Mouse (Mus musculus): ENCODE measurements at regions not wholly inside any gene's neighbourhood (a gene's known extent, or its start where the extent isn't known, plus 50 kb on each side); places are given as distances from the start of the nearest gene placed in this dataset.
A peak's percentile ranks its signal among the peaks of the same experiment; 100 is the strongest.

DNA sequence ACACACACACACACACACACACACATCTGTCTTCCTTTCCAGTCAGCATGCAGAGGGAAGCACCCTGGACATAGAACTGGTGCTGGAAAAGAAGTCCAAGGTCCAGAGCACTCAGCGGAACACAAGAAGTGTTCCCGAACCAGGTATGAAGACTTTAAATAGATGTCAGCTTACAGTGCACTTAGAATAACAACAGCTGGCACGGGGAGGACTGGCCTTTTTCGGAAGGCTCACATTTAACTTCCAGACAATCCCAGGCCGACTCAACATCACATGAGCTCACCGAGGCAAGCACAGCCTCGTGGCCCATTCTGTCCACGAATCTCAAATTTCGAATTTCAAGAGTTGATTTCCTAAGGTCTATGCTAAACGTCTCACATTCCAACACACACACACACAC, 70.9 kb upstream of the Slc25a33 start:
- TF ChIP-seq CTCF (IDR thresholded peaks at IDR 0.05) (no peak), EP300 (IDR thresholded peaks at IDR 0.05) (no peak)
- 45% methylated on average over 10 of the region's 10 CpGs for WGBS
- Histone ChIP-seq H3K4me1 (ENCODE audit: insufficient read depth, low read depth, low read length) (no peaks in the 10 kb centered on the region), H3K4me2 (replicated peaks; ENCODE audit: low read depth, low read length) (no peak overlapping the region), H3K9ac (replicated peaks; ENCODE audit: low read depth) (no peak overlapping the region), H3K4me3 (ENCODE audit: low read depth, low read length) (no peak overlapping the region), H3K36me3 (ENCODE audit: insufficient read depth, low read length) (no peaks in the 10 kb centered on the region), H3K27ac (ENCODE audit: low read length) (no peak overlapping the region), H3K27me3 (replicated peaks; ENCODE audit: insufficient read depth, low read length) (no peaks in the 10 kb centered on the region), H3K9me3 (ENCODE audit: low read length) (no peaks in the 10 kb centered on the region)
- DNase-seq (ENCODE audit: low spot score), result no peak
- 0 out of 2 replicates have a peak, but pooled peaks have one; percentile 6 for ATAC-seq

DNA sequence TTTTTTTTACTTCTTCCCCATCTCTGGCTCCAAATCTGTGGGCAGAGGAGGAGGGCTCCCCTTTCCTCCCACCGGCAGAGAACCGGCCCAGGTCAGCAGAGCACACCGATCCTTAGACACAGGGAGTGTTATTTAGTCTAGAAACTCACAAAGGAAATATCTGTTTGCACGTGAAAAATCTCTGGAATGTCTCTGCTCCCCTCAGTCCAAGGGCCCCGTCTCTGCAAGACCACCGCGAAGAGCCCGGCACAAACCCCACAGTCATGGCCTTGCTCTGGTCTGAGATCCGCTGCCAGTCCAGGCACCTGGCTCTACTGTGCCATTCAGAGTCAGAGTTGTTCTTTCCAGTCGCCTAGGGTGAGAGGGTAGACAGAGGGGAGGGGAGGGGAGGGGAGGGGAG, 69.7 kb upstream of the Slc25a33 start:
- Histone ChIP-seq H3K9me3 (ENCODE audit: low read length) (no peaks in the 10 kb centered on the region), H3K27me3 (replicated peaks; ENCODE audit: insufficient read depth, low read length) (no peaks in the 10 kb centered on the region), H3K4me3 (ENCODE audit: low read depth, low read length) (no peak overlapping the region), H3K4me2 (replicated peaks; ENCODE audit: low read depth, low read length) (no peak overlapping the region), H3K27ac (ENCODE audit: low read length) (no peak overlapping the region), H3K9ac (replicated peaks; ENCODE audit: low read depth) (no peak overlapping the region), H3K4me1 (ENCODE audit: insufficient read depth, low read depth, low read length) (no peaks in the 10 kb centered on the region), H3K36me3 (ENCODE audit: insufficient read depth, low read length) (no peaks in the 10 kb centered on the region)
- 21% methylated on average over 10 of the region's 10 CpGs for WGBS
- ATAC-seq (no peak), DNase-seq (ENCODE audit: low spot score) (no peak)
- no peak for TF ChIP-seq EP300 (IDR thresholded peaks at IDR 0.05)
- no peak for TF ChIP-seq CTCF (IDR thresholded peaks at IDR 0.05)

DNA sequence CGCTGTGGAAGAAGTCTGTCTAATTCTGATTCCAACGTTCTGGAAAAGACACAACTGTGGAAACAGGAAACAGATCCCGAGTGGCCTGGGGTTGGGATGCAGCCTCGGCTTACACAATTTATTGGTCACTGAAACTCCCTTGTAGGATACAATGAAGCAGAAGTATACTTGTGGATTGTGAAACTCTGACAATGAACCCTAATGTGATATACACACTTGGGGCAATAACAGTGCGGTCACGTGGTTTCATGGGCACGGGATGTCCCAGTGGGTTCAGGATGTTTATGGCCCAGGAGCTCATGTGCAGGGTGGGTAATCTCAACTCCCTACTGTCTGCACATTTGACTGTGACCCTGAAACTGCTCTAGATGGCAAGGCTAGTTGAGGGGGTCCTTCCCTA, 68.8 kb upstream of the Slc25a33 start:
- Histone ChIP-seq H3K9ac (replicated peaks; ENCODE audit: low read depth) (no peak overlapping the region), H3K36me3 (ENCODE audit: insufficient read depth, low read length) (no peaks in the 10 kb centered on the region), H3K4me3 (ENCODE audit: low read depth, low read length) (no peak overlapping the region), H3K4me1 (ENCODE audit: insufficient read depth, low read depth, low read length) (no peaks in the 10 kb centered on the region), H3K4me2 (replicated peaks; ENCODE audit: low read depth, low read length) (no peak overlapping the region), H3K27ac (ENCODE audit: low read length) (no peak overlapping the region), H3K9me3 (ENCODE audit: low read length) (no peaks in the 10 kb centered on the region), H3K27me3 (replicated peaks; ENCODE audit: insufficient read depth, low read length) (no peaks in the 10 kb centered on the region)
- DNase-seq (ENCODE audit: low spot score) (peak; percentile 40), ATAC-seq (no peak)
- WGBS, result 73% methylated on average over 7 of the region's 7 CpGs
- TF ChIP-seq EP300 (IDR thresholded peaks at IDR 0.05) (peak; percentile 76), CTCF (IDR thresholded peaks at IDR 0.05) (no peak)

DNA sequence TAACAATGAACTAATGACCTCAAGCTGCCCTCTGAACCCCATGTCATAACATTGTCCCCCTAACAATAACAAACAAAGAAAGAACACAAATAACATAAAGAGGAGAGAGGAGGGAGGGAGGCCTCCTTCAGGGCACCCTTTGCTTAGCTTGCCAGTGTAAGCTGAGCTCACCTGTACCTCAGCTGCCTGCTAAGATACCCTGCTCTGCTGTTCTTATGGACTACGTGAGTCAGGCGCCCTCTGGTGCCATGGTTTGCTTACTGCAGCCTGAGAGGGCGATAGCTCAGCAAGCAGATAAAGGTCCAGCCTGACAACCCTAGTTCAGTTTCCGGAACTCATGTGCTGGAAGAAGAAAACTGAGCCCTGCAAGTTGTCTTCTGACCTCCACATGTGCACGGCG, 67.8 kb upstream of the Slc25a33 start:
- 70% methylated on average over 6 of the region's 6 CpGs for WGBS
- TF ChIP-seq CTCF (IDR thresholded peaks at IDR 0.05) (peak; percentile 85), EP300 (IDR thresholded peaks at IDR 0.05) (no peak)

DNA sequence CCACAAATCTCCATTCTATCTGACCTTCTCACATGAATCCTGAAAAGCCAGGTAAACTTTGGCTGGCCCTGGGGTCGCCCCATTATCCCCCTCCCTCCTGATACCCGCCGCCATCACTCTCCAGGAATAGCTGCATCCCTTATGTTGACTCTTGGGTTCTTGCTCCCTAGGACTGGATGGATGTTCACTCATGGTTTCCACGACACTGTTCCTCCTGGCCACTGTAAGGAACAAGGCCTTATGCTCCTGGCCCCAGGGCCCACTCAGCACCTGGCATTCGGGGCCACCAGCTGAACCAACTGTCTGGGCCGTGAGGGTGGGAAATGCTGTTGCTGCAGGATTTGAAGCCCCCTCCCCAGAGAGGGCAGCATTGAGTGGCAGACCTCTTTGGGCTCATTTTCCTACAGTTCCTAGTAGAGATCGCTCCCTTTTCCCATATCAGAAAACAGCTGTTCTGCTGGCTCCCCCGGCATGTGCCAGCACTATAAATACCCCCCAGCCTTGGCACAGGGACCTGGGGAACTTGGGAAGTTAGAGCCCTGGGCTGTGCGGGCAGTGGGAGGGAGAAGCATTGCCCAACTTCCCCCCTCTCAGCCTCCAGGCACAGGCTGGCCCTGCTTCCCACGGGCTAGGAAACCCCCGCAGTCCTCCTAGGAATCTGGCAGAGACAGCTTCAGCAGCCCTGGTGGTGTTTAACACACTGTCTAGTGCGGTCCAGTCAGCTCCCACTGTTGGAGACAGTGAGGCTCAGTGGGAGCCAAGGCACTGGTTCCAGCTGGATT, 66.6 kb upstream of the Slc25a33 start:
- no peak overlapping the region for H3K9ac ChIP-seq (replicated peaks; ENCODE audit: low read depth)
- WGBS, result 63% methylated on average over 12 of the region's 12 CpGs
- no peak overlapping the region for H3K4me2 ChIP-seq (replicated peaks; ENCODE audit: low read depth, low read length)
- H3K27ac ChIP-seq (ENCODE audit: low read length), result peak overlapping the region; percentile 49; the same call in 1 of the 2 replicates
- peak; percentile 80 for ATAC-seq
- peak; percentile 86 for DNase-seq (ENCODE audit: low spot score)
- H3K9me3 ChIP-seq (ENCODE audit: low read length), result no peaks in the 10 kb centered on the region
- TF ChIP-seq EP300 (IDR thresholded peaks at IDR 0.05) (0 out of 2 replicates have a peak, but pooled peaks have one; percentile 33), CTCF (IDR thresholded peaks at IDR 0.05) (0 out of 2 replicates have a peak, but pooled peaks have one; percentile 1)
- no peaks in the 10 kb centered on the region for H3K27me3 ChIP-seq (replicated peaks; ENCODE audit: insufficient read depth, low read length)
- H3K4me1 ChIP-seq (ENCODE audit: insufficient read depth, low read depth, low read length), result no peaks in the 10 kb centered on the region
- H3K4me3 ChIP-seq (ENCODE audit: low read depth, low read length), result no peak overlapping the region
- no peaks in the 10 kb centered on the region for H3K36me3 ChIP-seq (ENCODE audit: insufficient read depth, low read length)

More for the DNA sequence above, 67.8 kb upstream of the Slc25a33 start:
- H3K9me3 ChIP-seq (ENCODE audit: low read length), result no peaks in the 10 kb centered on the region
- ATAC-seq (0 out of 2 replicates have a peak, but pooled peaks have one; percentile 13), DNase-seq (ENCODE audit: low spot score) (peak; percentile 69)
- no peak overlapping the region for H3K4me2 ChIP-seq (replicated peaks; ENCODE audit: low read depth, low read length)
- no peak overlapping the region for H3K9ac ChIP-seq (replicated peaks; ENCODE audit: low read depth)
- no peaks in the 10 kb centered on the region for H3K36me3 ChIP-seq (ENCODE audit: insufficient read depth, low read length)
- H3K4me3 ChIP-seq (ENCODE audit: low read depth, low read length), result no peak overlapping the region
- H3K27ac ChIP-seq (ENCODE audit: low read length), result no peak overlapping the region
- no peaks in the 10 kb centered on the region for H3K4me1 ChIP-seq (ENCODE audit: insufficient read depth, low read depth, low read length)
- H3K27me3 ChIP-seq (replicated peaks; ENCODE audit: insufficient read depth, low read length), result no peaks in the 10 kb centered on the region

DNA sequence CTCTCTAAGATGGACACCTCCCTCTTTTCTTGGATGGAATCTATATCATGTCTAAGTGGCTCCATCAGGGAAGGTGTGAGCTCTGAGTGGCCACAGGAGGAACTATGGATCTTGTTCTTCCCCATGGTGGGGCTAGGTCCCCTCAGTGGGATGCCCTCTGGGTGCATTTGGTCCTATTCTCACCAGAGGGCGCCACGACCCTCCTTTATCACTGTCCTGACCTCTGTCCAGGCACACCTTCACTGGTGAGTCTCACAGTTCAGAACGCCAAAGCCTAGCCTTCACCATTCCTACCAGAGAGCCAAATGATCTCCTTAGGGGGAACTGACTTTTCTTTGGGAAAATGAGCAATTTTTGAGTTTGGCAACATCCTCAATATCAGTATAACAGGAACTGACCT, 64.6 kb upstream of the Slc25a33 start:
- Histone ChIP-seq H3K4me2 (replicated peaks; ENCODE audit: low read depth, low read length) (no peak overlapping the region), H3K27me3 (replicated peaks; ENCODE audit: insufficient read depth, low read length) (no peaks in the 10 kb centered on the region), H3K9ac (replicated peaks; ENCODE audit: low read depth) (no peak overlapping the region), H3K36me3 (ENCODE audit: insufficient read depth, low read length) (no peaks in the 10 kb centered on the region), H3K4me3 (ENCODE audit: low read depth, low read length) (no peak overlapping the region), H3K27ac (ENCODE audit: low read length) (no peak overlapping the region), H3K4me1 (ENCODE audit: insufficient read depth, low read depth, low read length) (no peaks in the 10 kb centered on the region), H3K9me3 (ENCODE audit: low read length) (no peaks in the 10 kb centered on the region)
- TF ChIP-seq CTCF (IDR thresholded peaks at IDR 0.05) (peak; percentile 73), EP300 (IDR thresholded peaks at IDR 0.05) (no peak)
- 10% methylated on average over 3 of the region's 3 CpGs for WGBS
- ATAC-seq (no peak), DNase-seq (ENCODE audit: low spot score) (peak; percentile 45)

All from lung, postnatal 0 days (tissue).